In the genomic region with DNA sequence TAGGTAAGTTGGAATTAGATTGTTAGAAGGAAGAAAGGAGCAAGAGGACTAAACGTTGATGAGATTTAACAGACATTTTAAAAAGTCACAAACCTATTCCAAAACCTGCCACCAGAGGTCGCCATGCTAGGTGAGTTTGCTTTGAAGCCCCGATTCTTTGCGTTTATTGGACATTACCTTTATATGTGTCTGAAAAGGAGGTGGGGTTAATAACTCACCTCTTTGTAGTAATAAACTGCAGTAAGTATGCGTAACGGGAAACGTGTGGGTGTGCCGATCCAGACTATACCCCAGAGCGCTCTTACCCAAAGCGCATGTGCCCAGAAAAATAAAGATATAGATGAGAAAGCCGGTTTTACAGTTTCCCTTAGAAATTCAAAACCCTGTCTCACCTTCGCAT, we compare ENCODE assay signal across 8 mouse cellular contexts. TPM values are rescaled to one million over a fixed set of nuclear protein-coding genes. Genes with fewer than 3 reads are reported as not detected.
DNase-seq lines count a peak whose midpoint lies in the region; ATAC-seq and TF ChIP-seq lines count a peak whose summit lies in the region.

No protein-coding gene starts in this region.

- intact Hi-C loops in gastrocnemius, postnatal 14 days (cut with DNase I; ENCODE audit: low total_unique reads) = loop anchor here (5.0 kb wide), 1 partner anchor 1307 kb away; no protein-coding TSS in a partner anchor

- no peak overlapping the region for H3K27ac ChIP-seq in forebrain, embryonic 11.5 days (ENCODE audit: low read depth, low read length)
- H3K27ac ChIP-seq in intestine, postnatal 0 days (ENCODE audit: low read depth, low read length) = no peak overlapping the region
- no peak overlapping the region for H3K27ac ChIP-seq in liver, embryonic 14.5 days

- no peaks in the 10 kb centered on the region for H3K36me3 ChIP-seq in forebrain, embryonic 11.5 days (ENCODE audit: control insufficient read depth, insufficient read depth, low read length)
- H3K36me3 ChIP-seq in intestine, postnatal 0 days (ENCODE audit: control insufficient read depth, insufficient read depth) = no peaks in the 10 kb centered on the region
- H3K36me3 ChIP-seq in liver, embryonic 14.5 days (replicated peaks; ENCODE audit: control insufficient read depth, insufficient read depth, low read depth) = no peaks in the 10 kb centered on the region

- peak overlapping the region; percentile 6; the same call in 1 of the 2 replicates for H3K4me3 ChIP-seq in forebrain, embryonic 11.5 days (ENCODE audit: low read depth, low read length)
- H3K4me3 ChIP-seq in intestine, postnatal 0 days (ENCODE audit: low read depth, low read length) = peak overlapping the region; percentile 27
- H3K4me3 ChIP-seq in liver, embryonic 14.5 days (ENCODE audit: insufficient read depth in 1 of 2, low read depth in 2 of 2, low read length in 2 of 2) = no peak overlapping the region

- peak; percentile 84 for TF ChIP-seq CTCF in intestine, postnatal 0 days (IDR thresholded peaks at IDR 0.05; ENCODE audit: low read depth)
- TF ChIP-seq CTCF in liver, embryonic 14.5 days (IDR thresholded peaks at IDR 0.05; ENCODE audit: low read depth) = peak; percentile 63; the same call in 1 of the 2 replicates

- DNase-seq in gastrocnemius, postnatal 10 days = peak; percentile 23
- no peak for DNase-seq in gastrocnemius, postnatal 14 days
- DNase-seq in Muller cell, postnatal 12 days (ENCODE audit: inconsistent ontology term) = peak; percentile 64
- DNase-seq in forebrain, embryonic 11.5 days (ENCODE audit: low spot score) = peak; percentile 69
- no peak for DNase-seq in liver, embryonic 14.5 days (ENCODE audit: low read depth in 3 of 3, low spot score in 3 of 3)
- DNase-seq in retina, embryonic 14.5 days (ENCODE audit: low spot score) = peak; percentile 85

- no peaks in the 10 kb centered on the region for H3K9me3 ChIP-seq in forebrain, embryonic 11.5 days (ENCODE audit: control insufficient read depth, low read length)
- H3K9me3 ChIP-seq in intestine, postnatal 0 days (ENCODE audit: control insufficient read depth) = no peaks in the 10 kb centered on the region
- H3K9me3 ChIP-seq in liver, embryonic 14.5 days (ENCODE audit: control insufficient read depth, low read length) = no peaks in the 10 kb centered on the region

- TF ChIP-seq EP300 in liver, embryonic 14.5 days (IDR thresholded peaks at IDR 0.05; ENCODE audit: low read depth) = no peak

- peak overlapping the region; percentile 38; the same call in 1 of the 2 replicates for H3K4me2 ChIP-seq in forebrain, embryonic 11.5 days (ENCODE audit: low read depth, low read length, severe bottlenecking)
- H3K4me2 ChIP-seq in intestine, postnatal 0 days (replicated peaks; ENCODE audit: low read depth) = peak overlapping the region; percentile 53
- no peak overlapping the region for H3K4me2 ChIP-seq in liver, embryonic 14.5 days (ENCODE audit: low read depth)

- 0 out of 2 replicates have a peak, but pooled peaks have one; percentile 40 for ATAC-seq in forebrain, embryonic 11.5 days (replicated peaks; ENCODE audit: low FRiP score)
- ATAC-seq in intestine, postnatal 0 days = no peak
- ATAC-seq in liver, embryonic 14.5 days (ENCODE audit: insufficient read depth) = no peak
- ATAC-seq in frontal cortex, adult (ENCODE audit: low TSS enrichment) = no peak

- no peak overlapping the region for H3K9ac ChIP-seq in forebrain, embryonic 11.5 days (ENCODE audit: low read length)
- H3K9ac ChIP-seq in intestine, postnatal 0 days (ENCODE audit: low read depth, low read length) = no peak overlapping the region
- no peak overlapping the region for H3K9ac ChIP-seq in liver, embryonic 14.5 days (replicated peaks)

- peaks cover 4% of the 10 kb centered on the region for H3K4me1 ChIP-seq in forebrain, embryonic 11.5 days (replicated peaks; ENCODE audit: control insufficient read depth, insufficient read depth, low read length)
- H3K4me1 ChIP-seq in intestine, postnatal 0 days (replicated peaks; ENCODE audit: control insufficient read depth, insufficient read depth, low read length) = no peaks in the 10 kb centered on the region
- H3K4me1 ChIP-seq in liver, embryonic 14.5 days (replicated peaks; ENCODE audit: control insufficient read depth in 2 of 2, insufficient read depth in 2 of 2, low read length in 1 of 2) = no peaks in the 10 kb centered on the region

- 2% methylated on average over 12 of the region's 12 CpGs for WGBS in forebrain, embryonic 11.5 days
- 2% methylated on average over 12 of the region's 12 CpGs for WGBS in intestine, postnatal 0 days
- WGBS in liver, embryonic 14.5 days (ENCODE audit: insufficient replicate concordance) = 2% methylated on average over 12 of the region's 12 CpGs

- peaks cover 29% of the 10 kb centered on the region for H3K27me3 ChIP-seq in forebrain, embryonic 11.5 days (ENCODE audit: control insufficient read depth, insufficient read depth, low read length)
- peaks cover 39% of the 10 kb centered on the region for H3K27me3 ChIP-seq in intestine, postnatal 0 days (replicated peaks; ENCODE audit: control insufficient read depth, insufficient read depth, low read length)
- H3K27me3 ChIP-seq in liver, embryonic 14.5 days (ENCODE audit: control insufficient read depth, insufficient read depth, low read length) = peaks cover 34% of the 10 kb centered on the region

RNA-seq across cellular contexts. Expression of a gene that starts 3.1 kb away (rescaled TPM):
- total RNA-seq in gastrocnemius, postnatal 10 days (2021) = under 1 TPM in 1 of 2 experiments, not detected in 1; 0.09 TPM
- not detected for total RNA-seq in gastrocnemius, postnatal 14 days (2021)
- 15.6 and 17.1 TPM in 2 replicates for polyA plus RNA-seq in forebrain, embryonic 11.5 days (2014; fragmentation: Nextera tagmentation; extraction: Ambion mirVana)
- polyA plus RNA-seq in intestine, postnatal 0 days (2015; fragmentation: Nextera tagmentation; extraction: Ambion mirVana) = not detected in 2 replicates
- polyA plus RNA-seq in liver, embryonic 14.5 days (2012; rRNA removed) = 0.01 and 0.08 TPM in 2 replicates
- not detected in 2 replicates for polyA plus RNA-seq in liver, embryonic 14.5 days (2014; fragmentation: Nextera tagmentation; extraction: Ambion mirVana)

Comparison
In these comparisons a context has a peak if more than half of its experiments do, and no peak if none do; other contexts are left out.
1. DNase-seq: peak in gastrocnemius, postnatal 10 days (single experiment), Muller cell, postnatal 12 days (single experiment), forebrain, embryonic 11.5 days (single experiment) and retina, embryonic 14.5 days (single experiment); none in gastrocnemius, postnatal 14 days (single experiment) and liver, embryonic 14.5 days (0 of 3).
2. H3K4me3 ChIP-seq: peak in forebrain, embryonic 11.5 days (single experiment) and intestine, postnatal 0 days (single experiment); none in liver, embryonic 14.5 days (0 of 2).
3. RNA of a gene that starts 3.1 kb away (polyA plus RNA-seq): 15.6 to 17.1 TPM in forebrain, embryonic 11.5 days; 0.01 to 0.08 TPM in liver, embryonic 14.5 days and not detected in intestine, postnatal 0 days; every median in the first group is over 10 times any median in the second.